Mouse (Mus musculus): ENCODE measurements at regions not wholly inside any gene's neighbourhood (a gene's known extent, or its start where the extent isn't known, plus 50 kb on each side); places are given as distances from the start of the nearest gene placed in this dataset.
A peak's percentile ranks its signal among the peaks of the same experiment; 100 is the strongest.

- DNase-seq (ENCODE audit: low spot score): no peak
- Histone ChIP-seq H3K9ac (replicated peaks; ENCODE audit: low read length) (no peak overlapping the region), H3K4me2 (ENCODE audit: low read depth, low read length) (no peak overlapping the region), H3K4me1 (ENCODE audit: control insufficient read depth, insufficient read depth, low read length) (no peaks in the 10 kb centered on the region), H3K27ac (replicated peaks; ENCODE audit: low read depth, low read length) (no peak overlapping the region), H3K4me3 (ENCODE audit: low read depth, low read length) (no peak overlapping the region), H3K27me3 (ENCODE audit: control insufficient read depth, insufficient read depth, low read length) (no peaks in the 10 kb centered on the region), H3K36me3 (replicated peaks; ENCODE audit: control insufficient read depth, insufficient read depth, low read depth, low read length) (no peaks in the 10 kb centered on the region), H3K9me3 (replicated peaks; ENCODE audit: control insufficient read depth, low read length) (no peaks in the 10 kb centered on the region)
- ATAC-seq (replicated peaks; ENCODE audit: insufficient number of reproducible peaks, low FRiP score, low TSS enrichment, low read depth): no peak
- 67% methylated on average over 2 of the region's 2 CpGs for whole genome bisulfite sequencing
These were observed 173.8 kb upstream of the Smc2 start for GRCm38 (mm10) chr4:52265196-52265595.

GRCm38 (mm10) chr4:52282458-52282857 is 156.6 kb upstream of the Smc2 start:
- Histone ChIP-seq H3K9ac (replicated peaks; ENCODE audit: low read length) (no peak overlapping the region), H3K4me3 (ENCODE audit: low read depth, low read length) (no peak overlapping the region), H3K27me3 (ENCODE audit: control insufficient read depth, insufficient read depth, low read length) (no peaks in the 10 kb centered on the region), H3K9me3 (replicated peaks; ENCODE audit: control insufficient read depth, low read length) (no peaks in the 10 kb centered on the region), H3K4me1 (ENCODE audit: control insufficient read depth, insufficient read depth, low read length) (no peaks in the 10 kb centered on the region), H3K27ac (replicated peaks; ENCODE audit: low read depth, low read length) (no peak overlapping the region), H3K4me2 (ENCODE audit: low read depth, low read length) (no peak overlapping the region), H3K36me3 (replicated peaks; ENCODE audit: control insufficient read depth, insufficient read depth, low read depth, low read length) (no peaks in the 10 kb centered on the region)
- no peak for DNase-seq (ENCODE audit: low spot score)
- ATAC-seq (replicated peaks; ENCODE audit: insufficient number of reproducible peaks, low FRiP score, low TSS enrichment, low read depth): no peak
- WGBS: 69% methylated on average over 3 of the region's 3 CpGs

- no peak overlapping the region for H3K9ac ChIP-seq (replicated peaks; ENCODE audit: low read length)
- 73% methylated on average over 2 of the region's 2 CpGs for WGBS
These were observed 154.1 kb upstream of the Smc2 start for GRCm38 (mm10) chr4:52284909-52285308.

DNA sequence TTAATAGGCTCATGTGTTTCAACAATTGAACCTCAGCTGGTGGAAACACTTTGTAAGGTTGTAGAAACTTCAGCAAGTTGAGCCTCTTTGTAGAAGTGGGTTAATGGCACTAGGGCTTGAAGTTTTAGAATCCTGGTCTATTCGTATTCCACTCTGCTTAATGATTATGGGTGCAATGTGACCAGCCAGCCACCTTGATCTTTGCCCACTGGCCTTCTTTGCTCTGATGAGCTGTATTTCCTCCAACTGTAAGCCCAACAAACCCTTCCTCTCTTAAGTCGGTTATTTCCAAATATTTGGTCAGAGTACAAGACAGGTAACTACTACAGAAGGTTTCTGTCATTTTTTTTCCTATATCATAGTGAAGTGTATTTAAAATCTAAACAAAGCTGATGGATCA is 145.4 kb upstream of the Smc2 start:
- Histone ChIP-seq H3K4me2 (ENCODE audit: low read depth, low read length) (no peak overlapping the region), H3K9me3 (replicated peaks; ENCODE audit: control insufficient read depth, low read length) (no peaks in the 10 kb centered on the region), H3K4me1 (ENCODE audit: control insufficient read depth, insufficient read depth, low read length) (no peaks in the 10 kb centered on the region), H3K27ac (replicated peaks; ENCODE audit: low read depth, low read length) (no peak overlapping the region), H3K36me3 (replicated peaks; ENCODE audit: control insufficient read depth, insufficient read depth, low read depth, low read length) (no peaks in the 10 kb centered on the region), H3K27me3 (ENCODE audit: control insufficient read depth, insufficient read depth, low read length) (no peaks in the 10 kb centered on the region), H3K9ac (replicated peaks; ENCODE audit: low read length) (no peak overlapping the region), H3K4me3 (ENCODE audit: low read depth, low read length) (no peak overlapping the region)
- 86% methylated on average over 2 of the region's 2 CpGs for WGBS
- ATAC-seq (replicated peaks; ENCODE audit: insufficient number of reproducible peaks, low FRiP score, low TSS enrichment, low read depth) (no peak), DNase-seq (ENCODE audit: low spot score) (no peak)

More at GRCm38 (mm10) chr4:52284909-52285308, 154.1 kb upstream of the Smc2 start:
- Histone ChIP-seq H3K27me3 (ENCODE audit: control insufficient read depth, insufficient read depth, low read length) (no peaks in the 10 kb centered on the region), H3K4me2 (ENCODE audit: low read depth, low read length) (no peak overlapping the region), H3K36me3 (replicated peaks; ENCODE audit: control insufficient read depth, insufficient read depth, low read depth, low read length) (no peaks in the 10 kb centered on the region), H3K27ac (replicated peaks; ENCODE audit: low read depth, low read length) (no peak overlapping the region), H3K4me1 (ENCODE audit: control insufficient read depth, insufficient read depth, low read length) (no peaks in the 10 kb centered on the region), H3K4me3 (ENCODE audit: low read depth, low read length) (no peak overlapping the region), H3K9me3 (replicated peaks; ENCODE audit: control insufficient read depth, low read length) (no peaks in the 10 kb centered on the region)
- DNase-seq (ENCODE audit: low spot score) (no peak), ATAC-seq (replicated peaks; ENCODE audit: insufficient number of reproducible peaks, low FRiP score, low TSS enrichment, low read depth) (no peak)

DNA sequence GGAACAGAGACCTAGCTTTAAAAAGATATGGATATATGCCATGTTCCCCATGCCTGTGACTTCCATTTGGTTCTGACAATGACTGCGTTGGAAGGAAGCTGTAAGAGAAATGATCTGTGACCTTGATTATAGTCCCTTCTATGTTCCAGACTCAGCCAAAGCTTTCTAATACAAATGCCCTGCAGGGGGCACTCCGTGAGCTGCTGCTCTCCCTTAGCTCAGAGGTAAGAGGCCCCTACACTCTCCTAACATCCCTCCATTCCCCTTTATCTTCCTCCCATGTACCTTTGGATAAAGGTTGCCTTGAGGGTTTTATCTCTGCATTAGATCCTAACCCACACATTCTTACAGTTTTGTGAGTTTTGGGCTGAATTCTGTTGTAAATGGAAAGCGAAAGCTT is 139.8 kb upstream of the Smc2 start:
- Histone ChIP-seq H3K27ac (replicated peaks; ENCODE audit: low read depth, low read length) (no peak overlapping the region), H3K9ac (replicated peaks; ENCODE audit: low read length) (no peak overlapping the region), H3K27me3 (ENCODE audit: control insufficient read depth, insufficient read depth, low read length) (no peaks in the 10 kb centered on the region), H3K9me3 (replicated peaks; ENCODE audit: control insufficient read depth, low read length) (no peaks in the 10 kb centered on the region), H3K4me1 (ENCODE audit: control insufficient read depth, insufficient read depth, low read length) (no peaks in the 10 kb centered on the region), H3K36me3 (replicated peaks; ENCODE audit: control insufficient read depth, insufficient read depth, low read depth, low read length) (no peaks in the 10 kb centered on the region), H3K4me3 (ENCODE audit: low read depth, low read length) (no peak overlapping the region), H3K4me2 (ENCODE audit: low read depth, low read length) (no peak overlapping the region)
- 46% methylated on average over 3 of the region's 3 CpGs for WGBS
- DNase-seq (ENCODE audit: low spot score): no peak
- ATAC-seq (replicated peaks; ENCODE audit: insufficient number of reproducible peaks, low FRiP score, low TSS enrichment, low read depth): no peak

GRCm38 (mm10) chr4:52301653-52302052 is 137.4 kb upstream of the Smc2 start:
- peak; percentile 22 for DNase-seq (ENCODE audit: low spot score)
- Histone ChIP-seq H3K4me3 (ENCODE audit: low read depth, low read length) (no peak overlapping the region), H3K4me2 (ENCODE audit: low read depth, low read length) (no peak overlapping the region), H3K4me1 (ENCODE audit: control insufficient read depth, insufficient read depth, low read length) (no peaks in the 10 kb centered on the region), H3K36me3 (replicated peaks; ENCODE audit: control insufficient read depth, insufficient read depth, low read depth, low read length) (no peaks in the 10 kb centered on the region), H3K9ac (replicated peaks; ENCODE audit: low read length) (no peak overlapping the region), H3K9me3 (replicated peaks; ENCODE audit: control insufficient read depth, low read length) (no peaks in the 10 kb centered on the region), H3K27ac (replicated peaks; ENCODE audit: low read depth, low read length) (no peak overlapping the region), H3K27me3 (ENCODE audit: control insufficient read depth, insufficient read depth, low read length) (no peaks in the 10 kb centered on the region)
- no peak for ATAC-seq (replicated peaks; ENCODE audit: insufficient number of reproducible peaks, low FRiP score, low TSS enrichment, low read depth)
- 70% methylated on average over 2 of the region's 2 CpGs for WGBS

- ATAC-seq (replicated peaks; ENCODE audit: insufficient number of reproducible peaks, low FRiP score, low TSS enrichment, low read depth) (no peak), DNase-seq (ENCODE audit: low spot score) (no peak)
- H3K4me1 ChIP-seq (ENCODE audit: control insufficient read depth, insufficient read depth, low read length): no peaks in the 10 kb centered on the region
- no peaks in the 10 kb centered on the region for H3K27me3 ChIP-seq (ENCODE audit: control insufficient read depth, insufficient read depth, low read length)
- 47% methylated on average over 3 of the region's 3 CpGs for WGBS
- no peak overlapping the region for H3K4me2 ChIP-seq (ENCODE audit: low read depth, low read length)
- H3K9me3 ChIP-seq (replicated peaks; ENCODE audit: control insufficient read depth, low read length): no peaks in the 10 kb centered on the region
- no peak overlapping the region for H3K4me3 ChIP-seq (ENCODE audit: low read depth, low read length)
- no peak overlapping the region for H3K27ac ChIP-seq (replicated peaks; ENCODE audit: low read depth, low read length)
- H3K9ac ChIP-seq (replicated peaks; ENCODE audit: low read length): no peak overlapping the region
- H3K36me3 ChIP-seq (replicated peaks; ENCODE audit: control insufficient read depth, insufficient read depth, low read depth, low read length): no peaks in the 10 kb centered on the region
These were observed 114.7 kb upstream of the Smc2 start for GRCm38 (mm10) chr4:52324300-52324699.

DNA sequence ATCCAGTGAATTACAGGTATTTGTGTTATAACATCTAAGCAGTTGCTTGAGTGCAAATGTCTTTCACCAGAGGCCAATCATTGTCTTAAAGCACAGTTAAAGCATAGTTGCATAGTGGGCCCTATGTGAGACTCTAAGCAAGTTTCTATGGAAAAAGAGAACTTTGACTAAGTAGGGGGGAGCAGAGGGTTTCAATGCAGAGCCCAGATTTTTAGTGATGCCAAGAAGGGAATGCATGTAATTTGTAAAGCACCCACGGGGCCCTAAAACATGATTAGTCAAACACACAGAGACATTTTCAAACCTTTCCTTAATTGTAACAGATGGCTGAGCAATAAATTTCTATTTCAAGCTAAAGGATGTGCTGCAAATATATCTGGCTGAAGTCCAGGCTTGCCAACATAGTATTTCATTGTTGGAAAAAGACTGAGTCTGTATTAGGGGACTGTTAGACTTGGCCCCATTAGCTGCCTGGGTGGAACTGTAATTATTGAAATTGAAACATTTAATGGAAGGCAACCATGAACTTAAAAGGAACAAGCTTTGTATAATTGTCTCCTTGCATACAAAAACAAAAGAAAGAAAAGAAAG is 107.6 kb upstream of the Smc2 start:
- no peak for ATAC-seq (replicated peaks; ENCODE audit: insufficient number of reproducible peaks, low FRiP score, low TSS enrichment, low read depth)
- Histone ChIP-seq H3K9me3 (replicated peaks; ENCODE audit: control insufficient read depth, low read length) (no peaks in the 10 kb centered on the region), H3K27me3 (ENCODE audit: control insufficient read depth, insufficient read depth, low read length) (no peaks in the 10 kb centered on the region), H3K36me3 (replicated peaks; ENCODE audit: control insufficient read depth, insufficient read depth, low read depth, low read length) (no peaks in the 10 kb centered on the region), H3K4me1 (ENCODE audit: control insufficient read depth, insufficient read depth, low read length) (no peaks in the 10 kb centered on the region), H3K4me2 (ENCODE audit: low read depth, low read length) (no peak overlapping the region), H3K9ac (replicated peaks; ENCODE audit: low read length) (no peak overlapping the region), H3K27ac (replicated peaks; ENCODE audit: low read depth, low read length) (no peak overlapping the region), H3K4me3 (ENCODE audit: low read depth, low read length) (no peak overlapping the region)
- 72% methylated on average over 1 of the region's 1 CpGs for WGBS
- DNase-seq (ENCODE audit: low spot score): no peak
